Mouse (Mus musculus): ENCODE measurements around the gene Wfdc12. TPM values are rescaled to one million over a fixed set of nuclear protein-coding genes. Genes with fewer than 3 reads are reported as not detected.

Gene Wfdc12
- polyA plus RNA-seq, 1 experiment = 4.4 TPM

DNA sequence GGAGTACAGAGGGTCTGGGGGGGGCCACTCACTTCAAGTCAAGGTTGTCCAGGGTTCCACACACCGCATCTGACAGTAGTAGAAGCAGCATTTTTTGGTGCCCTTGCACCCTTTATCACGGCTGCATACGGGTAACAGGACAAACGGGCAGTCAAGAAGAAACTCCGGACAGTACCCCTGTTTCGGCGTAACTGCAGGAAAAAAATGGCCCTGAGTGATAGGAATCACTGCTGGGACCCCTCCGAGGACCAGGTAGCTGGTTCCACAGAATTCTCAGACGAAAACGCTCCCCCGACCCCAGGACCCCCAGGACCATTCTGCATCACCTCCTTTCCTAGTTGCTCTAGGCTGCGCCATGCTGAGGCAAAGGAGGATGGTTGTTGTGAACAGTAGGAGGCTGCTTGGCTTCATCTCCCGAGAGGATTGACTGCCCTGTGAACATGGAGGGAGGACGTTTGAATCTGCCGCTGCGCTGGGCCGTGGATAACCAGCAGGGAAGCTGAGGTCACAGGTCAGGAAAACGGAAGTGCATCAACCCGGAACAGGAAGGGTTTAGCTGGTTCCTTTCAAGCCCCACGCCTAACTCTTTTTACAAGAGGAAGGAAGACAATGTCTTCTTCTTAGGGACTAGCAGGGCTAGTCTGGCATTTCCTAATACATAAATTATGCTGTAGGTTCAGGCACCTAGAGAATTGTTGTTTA, 9.4 kb upstream of the Wfdc12 start, which contains the start of gene Wfdc15a:
TSS of gene Wfdc15a (minus strand) at position 505 of the 702 bp plus-strand sequence.
- no peak for DNase-seq
- TF ChIP-seq CTCF (IDR thresholded peaks at IDR 0.05; ENCODE audit: insufficient read depth, low read length) = no peak
- TF ChIP-seq POLR2A (IDR thresholded peaks at IDR 0.05; ENCODE audit: borderline replicate concordance, extremely low read depth, low read depth, low read length) = no peak
- H3K4me3 ChIP-seq (replicated peaks; ENCODE audit: extremely low read depth, low read depth, low read length) = no peak within 1 kb of the TSS
- no peaks in the 10 kb centered on the region for H3K4me1 ChIP-seq (ENCODE audit: control insufficient read depth, insufficient read depth, low read length)
- WGBS = 73% methylated on average over 20 of the region's 20 CpGs

DNA sequence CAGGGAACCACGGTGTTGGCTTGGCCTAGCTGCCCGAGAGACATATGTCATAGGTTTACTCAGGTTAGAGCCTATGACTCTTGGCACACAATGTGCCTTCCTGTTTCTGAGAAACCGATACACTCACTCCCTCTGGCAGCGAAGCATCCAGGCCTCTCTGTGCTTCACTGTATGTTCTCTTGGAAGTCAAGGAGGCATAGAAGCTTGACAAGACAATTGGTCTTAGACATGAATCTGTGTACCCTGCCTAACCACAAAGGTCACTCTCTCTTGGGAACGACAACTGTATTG, 6.2 kb upstream of the Wfdc12 start:
- no peak for TF ChIP-seq POLR2A (IDR thresholded peaks at IDR 0.05; ENCODE audit: borderline replicate concordance, extremely low read depth, low read depth, low read length)
- no peak for TF ChIP-seq CTCF (IDR thresholded peaks at IDR 0.05; ENCODE audit: insufficient read depth, low read length)
- DNase-seq = no peak
- 68% methylated on average over 5 of the region's 5 CpGs for WGBS
- Histone ChIP-seq H3K4me1 (ENCODE audit: control insufficient read depth, insufficient read depth, low read length) (no peaks in the 10 kb centered on the region), H3K4me3 (replicated peaks; ENCODE audit: extremely low read depth, low read depth, low read length) (no peak overlapping the region)

DNA sequence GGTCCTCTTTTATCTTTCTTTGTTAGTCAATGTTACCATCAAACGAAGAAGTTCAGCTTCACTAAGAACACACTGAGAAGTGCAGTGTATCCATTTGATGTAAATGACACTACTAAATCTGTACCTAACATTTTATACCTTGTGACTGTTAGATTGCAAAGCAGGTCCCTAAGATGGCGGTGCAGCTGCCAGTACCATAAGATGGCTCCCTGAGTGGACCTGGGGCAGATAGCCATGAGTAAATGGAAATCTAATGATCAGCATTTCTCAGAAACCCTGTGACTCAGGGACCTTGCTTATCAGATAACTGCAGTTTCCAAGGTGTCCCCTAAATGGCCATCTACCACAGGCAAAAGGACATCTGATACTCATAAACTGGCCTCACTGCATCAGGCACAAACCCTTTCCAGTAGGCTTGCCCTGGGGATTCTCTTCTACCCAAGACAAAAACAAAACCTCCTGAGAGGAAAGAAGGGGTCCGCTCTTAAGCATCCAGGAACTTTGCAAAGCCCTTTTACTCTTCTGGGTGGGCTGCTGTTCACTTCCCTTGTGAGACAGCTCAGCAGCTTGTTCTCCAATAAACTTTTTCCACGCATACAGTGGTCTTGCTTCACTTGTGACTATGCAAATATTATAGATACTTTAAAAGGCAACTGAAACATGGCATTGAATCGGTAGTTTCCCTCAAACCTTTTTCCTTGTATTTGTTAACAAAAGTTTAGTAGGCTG, 5.7 kb upstream of the Wfdc12 start:
- WGBS = 87% methylated on average over 5 of the region's 5 CpGs
- Histone ChIP-seq H3K4me3 (replicated peaks; ENCODE audit: extremely low read depth, low read depth, low read length) (no peak overlapping the region), H3K4me1 (ENCODE audit: control insufficient read depth, insufficient read depth, low read length) (no peaks in the 10 kb centered on the region; the same call in 1 of the 2 replicates)
- TF ChIP-seq CTCF (IDR thresholded peaks at IDR 0.05; ENCODE audit: insufficient read depth, low read length) (no peak), POLR2A (IDR thresholded peaks at IDR 0.05; ENCODE audit: borderline replicate concordance, extremely low read depth, low read depth, low read length) (no peak)
- DNase-seq = no peak

DNA sequence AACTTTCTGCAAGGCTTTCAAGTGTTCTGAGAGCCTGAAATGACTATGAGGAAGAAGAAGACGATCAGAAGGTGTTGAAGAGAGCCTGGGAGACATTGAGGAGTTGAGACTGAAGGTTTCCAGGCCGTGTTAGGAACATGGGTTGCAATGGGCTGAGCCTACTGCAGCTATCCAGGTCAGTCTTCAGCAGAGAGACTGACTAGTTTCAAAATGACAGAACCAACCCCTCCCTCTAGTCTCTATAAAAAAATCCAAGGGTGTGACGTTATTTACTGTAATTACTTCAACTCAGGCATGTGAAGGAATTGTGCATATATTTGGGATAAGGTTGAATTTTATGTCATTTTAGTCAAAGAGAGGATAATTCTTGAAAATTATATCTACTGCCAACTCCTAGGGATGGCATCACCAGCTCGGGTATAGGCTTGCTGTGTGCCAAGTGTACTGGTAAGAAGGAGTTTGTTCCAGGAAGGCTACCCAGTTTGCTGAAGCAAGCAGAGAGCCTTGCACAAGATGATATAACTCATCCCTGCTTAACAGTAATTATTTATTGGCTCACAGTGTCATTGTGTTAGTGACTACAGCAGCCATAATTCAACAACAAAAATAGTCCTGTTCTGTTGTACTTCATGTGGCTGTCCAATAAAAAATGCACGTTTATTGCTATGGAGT, 4.7 kb upstream of the Wfdc12 start:
- TF ChIP-seq CTCF (IDR thresholded peaks at IDR 0.05; ENCODE audit: insufficient read depth, low read length) (no peak), POLR2A (IDR thresholded peaks at IDR 0.05; ENCODE audit: borderline replicate concordance, extremely low read depth, low read depth, low read length) (no peak)
- WGBS = 68% methylated on average over 5 of the region's 5 CpGs
- Histone ChIP-seq H3K4me1 (ENCODE audit: control insufficient read depth, insufficient read depth, low read length) (no peaks in the 10 kb centered on the region; the same call in 1 of the 2 replicates), H3K4me3 (replicated peaks; ENCODE audit: extremely low read depth, low read depth, low read length) (no peak overlapping the region)
- DNase-seq = no peak

DNA sequence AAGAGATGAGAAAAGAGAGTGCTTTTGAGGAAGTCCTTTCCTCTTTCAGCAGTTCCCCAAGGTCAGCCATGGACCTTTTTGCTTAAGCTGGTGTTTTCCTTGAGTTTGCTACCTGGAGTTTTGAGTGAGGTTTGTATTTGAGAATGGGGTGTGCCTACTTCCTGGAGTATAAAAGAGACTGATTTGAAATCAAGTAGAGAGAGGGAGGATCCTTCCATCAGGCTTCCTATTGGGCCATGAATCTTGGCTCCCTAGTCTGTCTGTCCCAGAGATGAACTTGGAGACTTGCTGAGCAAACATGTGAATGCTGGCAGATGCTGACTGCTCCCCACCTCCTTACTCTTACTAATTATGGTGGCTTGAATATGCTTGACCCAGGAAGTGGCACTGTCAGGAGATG, 1.9 kb upstream of the Wfdc12 start:
- no peak overlapping the region for H3K4me3 ChIP-seq (replicated peaks; ENCODE audit: extremely low read depth, low read depth, low read length)
- no peaks in the 10 kb centered on the region; the same call in 1 of the 2 replicates for H3K4me1 ChIP-seq (ENCODE audit: control insufficient read depth, insufficient read depth, low read length)
- TF ChIP-seq POLR2A (IDR thresholded peaks at IDR 0.05; ENCODE audit: borderline replicate concordance, extremely low read depth, low read depth, low read length) = no peak
- no peak for TF ChIP-seq CTCF (IDR thresholded peaks at IDR 0.05; ENCODE audit: insufficient read depth, low read length)
- no peak for DNase-seq

DNA sequence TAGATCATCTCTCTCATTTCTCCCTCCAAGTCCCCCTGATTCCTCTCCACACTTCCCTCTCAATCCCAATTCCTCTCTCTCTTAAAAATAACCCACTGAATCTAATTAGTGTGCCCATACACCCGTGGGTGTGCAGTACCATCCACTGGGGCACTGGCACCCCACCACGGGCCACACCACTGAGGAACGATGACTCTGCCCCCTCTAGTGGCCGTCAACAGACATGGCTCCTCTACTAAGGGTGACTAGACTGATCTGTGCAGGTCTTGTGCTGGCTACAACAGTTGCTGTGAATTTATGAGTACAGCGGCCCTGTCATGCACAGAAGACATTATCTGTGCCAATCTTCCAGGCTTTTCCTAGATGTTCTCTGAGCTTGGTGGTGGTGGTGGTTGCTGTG, 1.7 kb downstream of the Wfdc12 start:
- no peak overlapping the region for H3K4me3 ChIP-seq (replicated peaks; ENCODE audit: extremely low read depth, low read depth, low read length)
- no peaks in the 10 kb centered on the region; the same call in 1 of the 2 replicates for H3K4me1 ChIP-seq (ENCODE audit: control insufficient read depth, insufficient read depth, low read length)
- TF ChIP-seq POLR2A (IDR thresholded peaks at IDR 0.05; ENCODE audit: borderline replicate concordance, extremely low read depth, low read depth, low read length) (no peak), CTCF (IDR thresholded peaks at IDR 0.05; ENCODE audit: insufficient read depth, low read length) (peak; percentile 66)
- DNase-seq = no peak
- WGBS = 27% methylated on average over 5 of the region's 5 CpGs

DNA sequence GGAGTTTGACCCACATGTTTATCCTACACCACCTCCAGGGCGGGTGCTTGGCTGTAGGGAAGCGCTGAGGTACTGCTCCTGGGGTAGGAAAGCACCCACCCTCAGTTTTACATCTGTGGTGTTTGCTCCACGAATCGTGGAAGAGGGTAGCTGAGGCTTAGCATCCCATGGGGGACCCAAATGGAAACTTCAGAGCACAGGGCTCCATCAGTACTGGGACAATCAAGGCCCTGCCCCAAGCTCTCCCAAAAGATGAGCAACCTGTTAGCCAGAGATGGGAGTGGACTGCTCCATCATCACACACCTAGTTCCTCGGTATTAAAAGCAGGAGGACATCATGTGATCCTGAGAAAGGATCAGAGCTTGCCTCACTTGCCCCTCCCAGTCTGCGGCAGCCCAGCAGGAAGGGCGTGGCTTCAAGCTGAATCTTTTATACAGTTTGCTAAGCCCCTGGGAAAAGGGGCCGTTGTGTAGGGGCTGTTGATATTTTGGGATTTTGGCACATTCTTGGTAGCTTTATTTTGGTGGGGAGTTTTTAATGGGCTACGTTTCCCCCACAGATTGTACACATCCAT, 6.2 kb downstream of the Wfdc12 start:
- no peak for TF ChIP-seq POLR2A (IDR thresholded peaks at IDR 0.05; ENCODE audit: borderline replicate concordance, extremely low read depth, low read depth, low read length)
- no peak for TF ChIP-seq CTCF (IDR thresholded peaks at IDR 0.05; ENCODE audit: insufficient read depth, low read length)
- 47% methylated on average over 9 of the region's 9 CpGs for WGBS
- Histone ChIP-seq H3K4me1 (ENCODE audit: control insufficient read depth, insufficient read depth, low read length) (no peaks in the 10 kb centered on the region; the same call in 1 of the 2 replicates), H3K4me3 (replicated peaks; ENCODE audit: extremely low read depth, low read depth, low read length) (no peak overlapping the region)
- no peak for DNase-seq

DNA sequence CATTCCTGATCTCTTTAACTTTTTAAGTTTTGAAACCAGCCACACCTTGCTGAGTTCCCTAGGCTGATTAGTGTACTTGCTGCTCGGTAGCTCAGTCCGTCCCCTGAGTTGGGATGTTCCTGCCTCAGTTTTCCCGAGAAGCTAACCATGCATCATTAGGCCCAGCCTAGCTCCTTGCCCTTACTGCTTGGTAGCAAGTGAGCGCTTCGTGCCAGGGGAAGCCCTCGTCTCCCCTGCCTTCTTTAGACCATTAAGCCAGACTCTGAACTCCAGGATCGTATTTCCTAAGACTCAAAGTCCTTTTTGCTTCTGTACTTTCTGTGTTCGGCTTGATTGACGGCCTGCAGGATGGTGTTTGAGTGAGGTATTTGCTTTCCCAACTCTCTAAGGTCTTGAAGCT, 7.1 kb downstream of the Wfdc12 start:
- no peaks in the 10 kb centered on the region; the same call in 1 of the 2 replicates for H3K4me1 ChIP-seq (ENCODE audit: control insufficient read depth, insufficient read depth, low read length)
- no peak overlapping the region for H3K4me3 ChIP-seq (replicated peaks; ENCODE audit: extremely low read depth, low read depth, low read length)
- TF ChIP-seq POLR2A (IDR thresholded peaks at IDR 0.05; ENCODE audit: borderline replicate concordance, extremely low read depth, low read depth, low read length) (no peak), CTCF (IDR thresholded peaks at IDR 0.05; ENCODE audit: insufficient read depth, low read length) (no peak)
- no peak for DNase-seq
- 78% methylated on average over 9 of the region's 9 CpGs for WGBS

DNA sequence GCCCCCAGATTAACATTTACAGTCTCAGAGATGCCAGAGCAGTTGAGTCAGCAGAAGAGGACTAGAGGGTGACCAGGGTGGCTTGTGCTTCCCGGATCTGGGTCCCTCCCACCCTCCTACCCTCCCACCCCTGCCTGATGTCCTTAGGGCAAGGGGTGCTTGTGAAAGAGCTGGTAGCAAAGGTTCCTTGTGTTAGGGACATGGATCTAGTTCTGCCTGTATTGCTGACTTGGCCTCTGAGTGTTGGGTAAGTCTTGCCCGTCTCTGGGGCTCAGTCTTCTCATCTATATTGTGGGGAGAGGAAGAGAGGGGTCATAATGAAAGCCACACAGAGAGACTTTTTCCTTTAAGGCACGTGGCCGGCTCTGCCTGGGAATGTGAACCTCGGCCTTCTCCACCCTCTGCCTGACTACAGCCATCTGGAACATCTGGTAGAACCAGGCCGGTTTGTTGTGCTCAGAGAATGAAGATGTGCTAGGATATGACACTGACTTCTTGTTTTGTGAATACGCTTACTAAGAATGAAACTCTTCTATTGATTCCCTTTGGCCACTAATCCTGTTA, 7.6 kb downstream of the Wfdc12 start, which contains the start of gene Wfdc5:
TSS of gene Wfdc5 (minus strand) at position 51 of the 564 bp plus-strand sequence.
- TF ChIP-seq POLR2A (IDR thresholded peaks at IDR 0.05; ENCODE audit: borderline replicate concordance, extremely low read depth, low read depth, low read length) = no peak
- TF ChIP-seq CTCF (IDR thresholded peaks at IDR 0.05; ENCODE audit: insufficient read depth, low read length) = no peak
- H3K4me3 ChIP-seq (replicated peaks; ENCODE audit: extremely low read depth, low read depth, low read length) = no peak within 1 kb of the TSS
- H3K4me1 ChIP-seq (ENCODE audit: control insufficient read depth, insufficient read depth, low read length) = no peaks in the 10 kb centered on the region; the same call in 1 of the 2 replicates
- WGBS = 70% methylated on average over 7 of the region's 7 CpGs
- DNase-seq = no peak

Measured in lung, adult 2 months (tissue).